Mouse (Mus musculus) heart, postnatal 0 days (tissue): ENCODE results near the gene Gm10203. TPM values are rescaled to one million over a fixed set of nuclear protein-coding genes. Genes with fewer than 3 reads are reported as not detected.
A peak's percentile ranks its signal among the peaks of the same experiment; 100 is the strongest.

Experiments
- ATAC-seq: fragments of 200-750 bp; cut with Nextera tagmentation; 2 replicates; pipeline ENCODE4 v1.8.0; 2017; ENCODE audit warnings: low read depth, moderate number of reproducible peaks, moderate library complexity; ENCODE audit not compliant: insufficient read depth
- DNase-seq: peaks from one replicate; pipeline ENCODE4 v3.0.0-alpha.2; 2016; ENCODE audit warnings: low spot score
- H3K27ac ChIP-seq: fragments of 300-500 bp; sonication (generic); 2 replicates; pipeline ENCODE4 v1.5.1; 2014; ENCODE audit warnings: low read depth, mild to moderate bottlenecking
- H3K27me3 ChIP-seq: fragments of 300-500 bp; sonication (generic); 2 replicates; pipeline ENCODE4 v1.6.1; 2014; ENCODE audit warnings: low read length, mixed read lengths; ENCODE audit not compliant: control insufficient read depth, insufficient read depth
- H3K36me3 ChIP-seq: fragments of 300-500 bp; sonication (generic); replicated peaks from 2 replicates; pipeline ENCODE4 v1.6.1; 2014; ENCODE audit warnings: low read length, mixed read lengths; ENCODE audit not compliant: control insufficient read depth, insufficient read depth
- H3K4me1 ChIP-seq: fragments of 300-500 bp; sonication (generic); 2 replicates; pipeline ENCODE4 v1.6.1; 2014; ENCODE audit warnings: antibody characterized with exemption; ENCODE audit not compliant: control insufficient read depth, insufficient read depth
- H3K4me2 ChIP-seq: fragments of 300-500 bp; sonication (generic); 2 replicates; pipeline ENCODE4 v1.6.1; 2014; ENCODE audit warnings: low read depth, mild to moderate bottlenecking, low read length, moderate library complexity
- H3K4me3 ChIP-seq: fragments of 300-500 bp; sonication (generic); 2 replicates; pipeline ENCODE4 v1.5.1; 2014; ENCODE audit warnings: low read depth, low read length
- H3K9ac ChIP-seq: fragments of 300-500 bp; sonication (generic); replicated peaks from 2 replicates; pipeline ENCODE4 v1.6.1; 2014; ENCODE audit warnings: low read depth, low read length, mixed read lengths
- H3K9me3 ChIP-seq: fragments of 300-500 bp; sonication (generic); replicated peaks from 2 replicates; pipeline ENCODE4 v1.6.1; 2016; ENCODE audit warnings: low read length; ENCODE audit not compliant: control insufficient read depth
- CTCF ChIP-seq: IDR thresholded peaks from 2 replicates; pipeline ENCODE4 v1.5.1; 2016; ENCODE audit warnings: antibody characterized with exemption, control low read depth, low read depth
- EP300 ChIP-seq: IDR thresholded peaks from 2 replicates; pipeline ENCODE4 v1.6.1; 2016; ENCODE audit warnings: antibody characterized with exemption, low read depth
- WGBS: fragments of 180-500 bp; shearing (Covaris S2); extraction: QIAGEN DNeasy Blood & Tissue Kit; methylation state at CpG from one replicate; pipeline ENCODE4 v1.1.7; 2014; 5-methylcytosine and 5-hydroxymethylcytosine counted together
- polyA plus RNA-seq: library from polyadenylated mRNA; unstranded; fragments of >200 nt; fragmentation: Nextera tagmentation; extraction: Ambion mirVana; gene quantifications from 2 replicates; pipeline ENCODE4 v1.2.1, GENCODE M21; 2015
- total RNA-seq: library from RNA; depleted of rRNA; stranded (reverse); fragments of >200 nt; gene quantifications from 2 replicates; pipeline ENCODE4 v1.2.3, GENCODE M21; 2014; ENCODE audit warnings: low replicate concordance

The Gm10203 gene
- total and polyA plus RNA-seq, 2 experiments from 2014 or later = not detected

GRCm38 (mm10) chr6:149148436-149149229 is 18.7 kb downstream of the Gm10203 start:
- no peak for TF ChIP-seq CTCF
- TF ChIP-seq EP300 = no peak
- WGBS = 76% methylated on average over 7 of the region's 7 CpGs
- ATAC-seq (no peak), DNase-seq (no peak)
- H3K4me2 ChIP-seq = no peak overlapping the region
- no peaks in the 10 kb centered on the region for H3K9me3 ChIP-seq
- no peaks in the 10 kb centered on the region for H3K27me3 ChIP-seq
- no peak overlapping the region for H3K27ac ChIP-seq
- peaks cover 4% of the 10 kb centered on the region; the same call in 1 of the 2 replicates for H3K4me1 ChIP-seq
- H3K9ac ChIP-seq = no peak overlapping the region
- no peak overlapping the region for H3K4me3 ChIP-seq
- H3K36me3 ChIP-seq = peaks cover 13% of the 10 kb centered on the region; the same call in 1 of the 2 replicates

- no peak overlapping the region for H3K4me2 ChIP-seq
- H3K9ac ChIP-seq = no peak overlapping the region
- WGBS = 94% methylated on average over 2 of the region's 2 CpGs
- no peak overlapping the region for H3K27ac ChIP-seq
- no peaks in the 10 kb centered on the region for H3K27me3 ChIP-seq
- ATAC-seq (no peak), DNase-seq (no peak)
- TF ChIP-seq CTCF (no peak), EP300 (no peak)
- H3K4me3 ChIP-seq = no peak overlapping the region
- H3K36me3 ChIP-seq = peaks cover 9% of the 10 kb centered on the region; the same call in 1 of the 2 replicates
- no peaks in the 10 kb centered on the region for H3K9me3 ChIP-seq
- H3K4me1 ChIP-seq = peaks cover 4% of the 10 kb centered on the region; the same call in 1 of the 2 replicates
These were observed 22.1 kb downstream of the Gm10203 start for GRCm38 (mm10) chr6:149152119-149152518.

- ATAC-seq (no peak), DNase-seq (no peak)
- Histone ChIP-seq H3K9me3 (no peaks in the 10 kb centered on the region), H3K4me1 (peaks cover 4% of the 10 kb centered on the region; the same call in 1 of the 2 replicates), H3K9ac (no peak overlapping the region), H3K27me3 (no peaks in the 10 kb centered on the region), H3K27ac (no peak overlapping the region), H3K36me3 (peaks cover 10% of the 10 kb centered on the region; the same call in 1 of the 2 replicates), H3K4me3 (no peak overlapping the region), H3K4me2 (no peak overlapping the region)
- 0 out of 2 replicates have a peak, but pooled peaks have one; percentile 6 for TF ChIP-seq CTCF
- TF ChIP-seq EP300 = no peak
- 42% methylated on average over 6 of the region's 6 CpGs for WGBS
These were observed 23.6 kb downstream of the Gm10203 start for GRCm38 (mm10) chr6:149153473-149154115.

GRCm38 (mm10) chr6:149154116-149155030 is 24.4 kb downstream of the Gm10203 start:
- DNase-seq (no peak), ATAC-seq (no peak)
- Histone ChIP-seq H3K4me2 (no peak overlapping the region), H3K27me3 (no peaks in the 10 kb centered on the region), H3K4me3 (no peak overlapping the region), H3K36me3 (peaks cover 10% of the 10 kb centered on the region; the same call in 1 of the 2 replicates), H3K9ac (no peak overlapping the region), H3K4me1 (peaks cover 4% of the 10 kb centered on the region; the same call in 1 of the 2 replicates), H3K27ac (no peak overlapping the region), H3K9me3 (no peaks in the 10 kb centered on the region)
- WGBS = 18% methylated on average over 8 of the region's 8 CpGs
- TF ChIP-seq EP300 (no peak), CTCF (no peak)
